Mouse (Mus musculus): Measurements from ENCODE around the gene Clptm1l.

Clptm1l gene

GRCm38 (mm10) chr13:73603522-73604155, at the start of gene Clptm1l:
Gene Clptm1l (plus strand): TSS chr13:73604006.
- peak; percentile 89 for DNase-seq (ENCODE audit: low spot score)

GRCm38 (mm10) chr13:73564201-73564600, 39.6 kb upstream of the Clptm1l start:
- no peak for DNase-seq (ENCODE audit: low spot score)

GRCm38 (mm10) chr13:73575051-73575450, 28.8 kb upstream of the Clptm1l start:
- DNase-seq (ENCODE audit: low spot score), result no peak

- DNase-seq (ENCODE audit: low spot score), result no peak
Observed at GRCm38 (mm10) chr13:73577277-73577676, 26.5 kb upstream of the Clptm1l start.

- no peak for DNase-seq (ENCODE audit: low spot score)
Observed at GRCm38 (mm10) chr13:73591488-73591887, 12.3 kb upstream of the Clptm1l start.

- DNase-seq (ENCODE audit: low spot score), result no peak
Observed at GRCm38 (mm10) chr13:73592546-73592945, 11.3 kb upstream of the Clptm1l start.

GRCm38 (mm10) chr13:73596276-73596675, 7.5 kb upstream of the Clptm1l start:
- DNase-seq (ENCODE audit: low spot score), result no peak

GRCm38 (mm10) chr13:73600217-73600616, 3.6 kb upstream of the Clptm1l start:
- DNase-seq (ENCODE audit: low spot score), result no peak

GRCm38 (mm10) chr13:73603046-73603445, 760 bp upstream of the Clptm1l start:
- DNase-seq (ENCODE audit: low spot score), result peak; percentile 11

- peak; percentile 30 for DNase-seq (ENCODE audit: low spot score)
Observed at GRCm38 (mm10) chr13:73604156-73604957, 551 bp downstream of the Clptm1l start.

- DNase-seq (ENCODE audit: low spot score), result no peak
Observed at GRCm38 (mm10) chr13:73618406-73618805, 14.6 kb downstream of the Clptm1l start.

- DNase-seq (ENCODE audit: low spot score), result peak; percentile 25
Observed at GRCm38 (mm10) chr13:73620637-73621036, 16.8 kb downstream of the Clptm1l start.

- no peak for DNase-seq (ENCODE audit: low spot score)
Observed at GRCm38 (mm10) chr13:73626410-73626744, 22.6 kb downstream of the Clptm1l start.

- DNase-seq (ENCODE audit: low spot score), result peak; percentile 8
Observed at GRCm38 (mm10) chr13:73626745-73627549, 23.1 kb downstream of the Clptm1l start, which contains the start of gene Tert. Gene Tert (plus strand): TSS chr13:73626911.

GRCm38 (mm10) chr13:73628586-73629113, 24.8 kb downstream of the Clptm1l start:
- DNase-seq (ENCODE audit: low spot score), result no peak

- DNase-seq (ENCODE audit: low spot score), result no peak
Observed at GRCm38 (mm10) chr13:73631837-73632236, 28.0 kb downstream of the Clptm1l start.

- no peak for DNase-seq (ENCODE audit: low spot score)
Observed at GRCm38 (mm10) chr13:73637826-73638225, 34.0 kb downstream of the Clptm1l start.

GRCm38 (mm10) chr13:73641296-73641695, 37.5 kb downstream of the Clptm1l start:
- no peak for DNase-seq (ENCODE audit: low spot score)

GRCm38 (mm10) chr13:73646397-73647087, 42.7 kb downstream of the Clptm1l start:
- DNase-seq (ENCODE audit: low spot score), result peak; percentile 12

- no peak for DNase-seq (ENCODE audit: low spot score)
Observed at GRCm38 (mm10) chr13:73653266-73653665, 49.5 kb downstream of the Clptm1l start.

GRCm38 (mm10) chr13:73654976-73655375, 51.2 kb downstream of the Clptm1l start:
- no peak for DNase-seq (ENCODE audit: low spot score)

GRCm38 (mm10) chr13:73658953-73659352, 55.1 kb downstream of the Clptm1l start:
- no peak for DNase-seq (ENCODE audit: low spot score)

Measured in c-Kit-positive CD71-positive TER-119-positive erythroid progenitor cells, embryonic 14.5 days (primary cell).